Mouse (Mus musculus) stomach, postnatal 0 days (tissue): ENCODE data around the gene Serac1.

ENCODE experiments used
- CTCF ChIP-seq: IDR thresholded peaks from 2 replicates; pipeline ENCODE4 v1.5.1; 2016; ENCODE audit warnings: antibody characterized with exemption, low read depth, mild to moderate bottlenecking, moderate library complexity
- EP300 ChIP-seq: optimal IDR thresholded peaks from 2 replicates; pipeline ENCODE3; 2016; ENCODE audit warnings: antibody characterized with exemption

DNA sequence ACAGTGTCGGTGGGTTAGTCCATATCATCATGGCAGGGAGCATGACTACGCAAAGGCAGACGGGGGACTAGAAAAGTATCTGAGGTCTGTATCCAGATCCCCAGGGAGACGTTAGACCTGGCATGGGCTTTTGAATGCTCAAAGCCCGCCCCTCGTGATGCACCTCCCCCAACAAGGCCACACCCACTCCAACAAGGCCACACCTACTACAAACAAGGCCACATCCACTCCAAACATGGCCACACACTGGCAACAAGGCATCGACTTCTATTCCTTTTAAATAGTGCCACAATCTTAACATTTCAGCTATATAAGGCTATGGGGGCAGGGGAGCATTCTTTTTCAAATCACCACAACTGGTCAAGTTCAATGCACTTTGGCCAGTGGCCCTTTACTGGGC, 58.9 kb downstream of the Serac1 start:
- TF ChIP-seq CTCF (no peak), EP300 (no peak)
